Mouse (Mus musculus): Measurements from ENCODE around the gene Spaca4. TPM values are rescaled to one million over a fixed set of nuclear protein-coding genes. Genes with fewer than 3 reads are reported as not detected.

Gene Spaca4
- not detected in 2 replicates for polyA plus RNA-seq (2015; fragmentation: Nextera tagmentation; extraction: Ambion mirVana)

- ATAC-seq (replicated peaks): no peak
- H3K4me3 ChIP-seq: no peak within 1 kb of the TSS
- no peaks in the 10 kb centered on the region for H3K9me3 ChIP-seq
- no peak within 1 kb of the TSS for H3K4me2 ChIP-seq
- H3K27ac ChIP-seq: no peak within 1 kb of the TSS
- H3K9ac ChIP-seq: no peak within 1 kb of the TSS
- no peaks in the 10 kb centered on the region for H3K4me1 ChIP-seq
- WGBS: 94% methylated on average over 11 of the region's 11 CpGs
- H3K36me3 ChIP-seq (replicated peaks): peaks cover 16% of the 10 kb centered on the region
- H3K27me3 ChIP-seq (replicated peaks): no peaks in the 10 kb centered on the region
These were observed at the start of gene Spaca4 for GRCm38 (mm10) chr7:45725713-45726112. Gene Spaca4 (minus strand): TSS chr7:45725813.

GRCm38 (mm10) chr7:45775237-45775636 lies 49.6 kb upstream of the Spaca4 start:
- no peak overlapping the region for H3K27ac ChIP-seq
- WGBS: 82% methylated on average over 7 of the region's 7 CpGs
- no peak for ATAC-seq (replicated peaks)
- no peaks in the 10 kb centered on the region for H3K9me3 ChIP-seq
- H3K4me3 ChIP-seq: no peak overlapping the region
- no peaks in the 10 kb centered on the region for H3K36me3 ChIP-seq (replicated peaks)
- H3K27me3 ChIP-seq (replicated peaks): 0 out of 2 replicates have a peak, but pooled peaks cover 3% of the 10 kb centered on the region
- H3K4me1 ChIP-seq: no peaks in the 10 kb centered on the region
- no peak overlapping the region for H3K4me2 ChIP-seq
- H3K9ac ChIP-seq: no peak overlapping the region

- Histone ChIP-seq H3K9ac (no peak overlapping the region), H3K4me3 (no peak overlapping the region), H3K9me3 (no peaks in the 10 kb centered on the region), H3K27me3 (replicated peaks) (0 out of 2 replicates have a peak, but pooled peaks cover 3% of the 10 kb centered on the region), H3K4me2 (no peak overlapping the region), H3K36me3 (replicated peaks) (no peaks in the 10 kb centered on the region), H3K27ac (no peak overlapping the region), H3K4me1 (no peaks in the 10 kb centered on the region)
- ATAC-seq (replicated peaks): no peak
- WGBS: 65% methylated on average over 4 of the region's 4 CpGs
These were observed 45.5 kb upstream of the Spaca4 start for GRCm38 (mm10) chr7:45771101-45771500.

- Histone ChIP-seq H3K36me3 (replicated peaks) (no peaks in the 10 kb centered on the region), H3K4me1 (no peaks in the 10 kb centered on the region), H3K4me3 (no peak overlapping the region), H3K9me3 (no peaks in the 10 kb centered on the region), H3K27me3 (replicated peaks) (0 out of 2 replicates have a peak, but pooled peaks cover 3% of the 10 kb centered on the region), H3K27ac (no peak overlapping the region), H3K9ac (no peak overlapping the region), H3K4me2 (no peak overlapping the region)
- 67% methylated on average over 8 of the region's 8 CpGs for WGBS
- ATAC-seq (replicated peaks): no peak
These were observed 44.9 kb upstream of the Spaca4 start for GRCm38 (mm10) chr7:45770427-45771082.

GRCm38 (mm10) chr7:45767500-45767899 lies 41.9 kb upstream of the Spaca4 start:
- ATAC-seq (replicated peaks): no peak
- no peak overlapping the region for H3K27ac ChIP-seq
- H3K36me3 ChIP-seq (replicated peaks): no peaks in the 10 kb centered on the region
- no peak overlapping the region for H3K9ac ChIP-seq
- 94% methylated on average over 6 of the region's 6 CpGs for WGBS
- no peaks in the 10 kb centered on the region for H3K4me1 ChIP-seq
- H3K27me3 ChIP-seq (replicated peaks): no peaks in the 10 kb centered on the region
- no peaks in the 10 kb centered on the region for H3K9me3 ChIP-seq
- no peak overlapping the region for H3K4me2 ChIP-seq
- no peak overlapping the region for H3K4me3 ChIP-seq

GRCm38 (mm10) chr7:45766764-45767163 lies 41.2 kb upstream of the Spaca4 start:
- ATAC-seq (replicated peaks): no peak
- no peaks in the 10 kb centered on the region for H3K9me3 ChIP-seq
- no peak overlapping the region for H3K4me2 ChIP-seq
- no peaks in the 10 kb centered on the region for H3K4me1 ChIP-seq
- no peaks in the 10 kb centered on the region for H3K36me3 ChIP-seq (replicated peaks)
- H3K27ac ChIP-seq: no peak overlapping the region
- no peak overlapping the region for H3K9ac ChIP-seq
- no peak overlapping the region for H3K4me3 ChIP-seq
- 59% methylated on average over 8 of the region's 8 CpGs for WGBS
- H3K27me3 ChIP-seq (replicated peaks): no peaks in the 10 kb centered on the region

GRCm38 (mm10) chr7:45765995-45766394 lies 40.4 kb upstream of the Spaca4 start:
- H3K36me3 ChIP-seq (replicated peaks): no peaks in the 10 kb centered on the region
- H3K27me3 ChIP-seq (replicated peaks): no peaks in the 10 kb centered on the region
- H3K9me3 ChIP-seq: no peaks in the 10 kb centered on the region
- WGBS: 66% methylated on average over 8 of the region's 8 CpGs
- ATAC-seq (replicated peaks): no peak
- H3K4me2 ChIP-seq: no peak overlapping the region
- H3K27ac ChIP-seq: no peak overlapping the region
- no peaks in the 10 kb centered on the region for H3K4me1 ChIP-seq
- H3K9ac ChIP-seq: no peak overlapping the region
- H3K4me3 ChIP-seq: no peak overlapping the region

- Histone ChIP-seq H3K4me1 (no peaks in the 10 kb centered on the region), H3K4me3 (no peak overlapping the region), H3K36me3 (replicated peaks) (no peaks in the 10 kb centered on the region), H3K27ac (no peak overlapping the region), H3K9ac (no peak overlapping the region), H3K4me2 (no peak overlapping the region), H3K9me3 (no peaks in the 10 kb centered on the region), H3K27me3 (replicated peaks) (peaks cover 23% of the 10 kb centered on the region)
- ATAC-seq (replicated peaks): no peak
- WGBS: 51% methylated on average over 5 of the region's 5 CpGs
These were observed 34.5 kb upstream of the Spaca4 start for GRCm38 (mm10) chr7:45760151-45760550.

GRCm38 (mm10) chr7:45759400-45759799 lies 33.8 kb upstream of the Spaca4 start:
- H3K9me3 ChIP-seq: no peaks in the 10 kb centered on the region
- H3K27ac ChIP-seq: no peak overlapping the region
- H3K4me1 ChIP-seq: no peaks in the 10 kb centered on the region
- H3K27me3 ChIP-seq (replicated peaks): peaks cover 23% of the 10 kb centered on the region
- WGBS: 11% methylated on average over 24 of the region's 27 CpGs
- H3K9ac ChIP-seq: no peak overlapping the region
- H3K4me3 ChIP-seq: no peak overlapping the region
- no peaks in the 10 kb centered on the region for H3K36me3 ChIP-seq (replicated peaks)
- no peak for ATAC-seq (replicated peaks)
- peak overlapping the region; percentile 18 for H3K4me2 ChIP-seq

- no peaks in the 10 kb centered on the region for H3K9me3 ChIP-seq
- no peaks in the 10 kb centered on the region for H3K4me1 ChIP-seq
- H3K27me3 ChIP-seq (replicated peaks): peaks cover 23% of the 10 kb centered on the region
- 63% methylated on average over 6 of the region's 6 CpGs for WGBS
- no peak overlapping the region for H3K4me2 ChIP-seq
- H3K4me3 ChIP-seq: no peak overlapping the region
- H3K36me3 ChIP-seq (replicated peaks): no peaks in the 10 kb centered on the region
- no peak for ATAC-seq (replicated peaks)
- no peak overlapping the region for H3K9ac ChIP-seq
- no peak overlapping the region for H3K27ac ChIP-seq
These were observed 30.1 kb upstream of the Spaca4 start for GRCm38 (mm10) chr7:45755703-45756102.

GRCm38 (mm10) chr7:45750162-45750561 lies 24.5 kb upstream of the Spaca4 start:
- Histone ChIP-seq H3K4me1 (no peaks in the 10 kb centered on the region), H3K27me3 (replicated peaks) (no peaks in the 10 kb centered on the region), H3K36me3 (replicated peaks) (no peaks in the 10 kb centered on the region), H3K27ac (no peak overlapping the region), H3K9ac (no peak overlapping the region), H3K9me3 (no peaks in the 10 kb centered on the region), H3K4me3 (no peak overlapping the region), H3K4me2 (no peak overlapping the region)
- ATAC-seq (replicated peaks): no peak
- WGBS: 87% methylated on average over 9 of the region's 9 CpGs

GRCm38 (mm10) chr7:45749401-45749800 lies 23.8 kb upstream of the Spaca4 start:
- Histone ChIP-seq H3K9me3 (no peaks in the 10 kb centered on the region), H3K27ac (no peak overlapping the region), H3K4me3 (no peak overlapping the region), H3K4me1 (no peaks in the 10 kb centered on the region), H3K4me2 (no peak overlapping the region), H3K36me3 (replicated peaks) (no peaks in the 10 kb centered on the region), H3K9ac (no peak overlapping the region), H3K27me3 (replicated peaks) (no peaks in the 10 kb centered on the region)
- 50% methylated on average over 10 of the region's 10 CpGs for WGBS
- ATAC-seq (replicated peaks): no peak

GRCm38 (mm10) chr7:45748110-45748509 lies 22.5 kb upstream of the Spaca4 start:
- H3K27ac ChIP-seq: no peak overlapping the region
- no peak overlapping the region for H3K9ac ChIP-seq
- H3K4me1 ChIP-seq: no peaks in the 10 kb centered on the region
- H3K27me3 ChIP-seq (replicated peaks): no peaks in the 10 kb centered on the region
- 81% methylated on average over 7 of the region's 7 CpGs for WGBS
- H3K4me2 ChIP-seq: no peak overlapping the region
- no peak overlapping the region for H3K4me3 ChIP-seq
- H3K9me3 ChIP-seq: no peaks in the 10 kb centered on the region
- no peaks in the 10 kb centered on the region for H3K36me3 ChIP-seq (replicated peaks)
- ATAC-seq (replicated peaks): no peak

All from midbrain, embryonic 15.5 days (tissue).